Mouse (Mus musculus): ENCODE data around the gene Mark1. TPM values are rescaled to one million over a fixed set of nuclear protein-coding genes. Genes with fewer than 3 reads are reported as not detected.

The Mark1 gene
- polyA plus RNA-seq, 1 experiment from 2014 or later: 2.2 TPM

DNA sequence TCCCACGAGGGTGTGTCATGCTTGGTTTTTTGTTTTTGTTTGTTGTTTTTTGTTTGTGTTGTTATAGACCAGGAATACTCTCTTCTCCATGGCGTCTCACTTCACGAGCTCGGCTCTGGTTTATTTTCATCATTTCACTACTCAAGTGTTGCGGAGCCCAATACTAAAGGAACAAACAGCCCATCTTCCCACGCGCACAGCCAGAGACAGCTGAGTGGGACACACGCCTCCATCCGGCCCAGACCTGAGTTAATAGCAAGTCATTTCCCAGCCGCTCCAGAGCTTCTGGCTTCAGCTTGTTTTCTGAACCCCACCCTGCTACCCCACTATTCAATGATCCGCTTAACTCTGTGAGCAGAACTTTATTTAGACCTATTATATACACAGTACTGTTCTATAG, 48.3 kb downstream of the Mark1 start:
- Histone ChIP-seq H3K27me3 (ENCODE audit: control insufficient read depth, insufficient read depth, low read length) (no peaks in the 10 kb centered on the region), H3K27ac (ENCODE audit: low read depth, low read length) (no peak overlapping the region)
- no peak for ATAC-seq (replicated peaks; ENCODE audit: insufficient number of reproducible peaks, low FRiP score, low TSS enrichment)

DNA sequence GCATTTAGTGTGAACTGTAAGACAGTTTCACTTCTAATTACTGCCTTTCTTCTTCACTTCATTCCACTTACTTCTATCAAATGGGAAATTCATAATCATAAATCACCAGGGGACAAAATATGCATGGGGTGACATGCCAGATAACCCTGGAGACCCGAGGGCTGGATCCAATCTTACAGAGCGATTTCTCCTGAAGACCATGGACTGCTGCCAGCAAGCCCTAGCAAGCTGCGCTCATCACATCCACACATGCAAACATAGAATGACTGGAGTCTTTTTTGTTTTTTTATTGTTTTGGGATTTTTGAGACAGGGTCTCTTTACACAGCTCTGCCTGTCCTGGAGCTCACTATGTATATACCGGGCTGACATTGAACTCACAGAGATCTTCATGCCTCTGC, 61.3 kb downstream of the Mark1 start:
- H3K27me3 ChIP-seq (ENCODE audit: control insufficient read depth, insufficient read depth, low read length): no peaks in the 10 kb centered on the region
- H3K27ac ChIP-seq (ENCODE audit: low read depth, low read length): no peak overlapping the region
- H3K4me1 ChIP-seq (ENCODE audit: control insufficient read depth, insufficient read depth, low read length): peaks cover 3% of the 10 kb centered on the region; the same call in 1 of the 2 replicates
- no peaks in the 10 kb centered on the region for H3K9me3 ChIP-seq (replicated peaks; ENCODE audit: control insufficient read depth, low read length)
- no peak overlapping the region for H3K4me2 ChIP-seq
- no peak for ATAC-seq (replicated peaks; ENCODE audit: insufficient number of reproducible peaks, low FRiP score, low TSS enrichment)
- no peaks in the 10 kb centered on the region for H3K36me3 ChIP-seq (ENCODE audit: control insufficient read depth, insufficient read depth, low read length)
- WGBS (ENCODE audit: insufficient replicate concordance): 73% methylated on average over 4 of the region's 4 CpGs
- no peak overlapping the region for H3K4me3 ChIP-seq (ENCODE audit: low read depth, low read length)
- no peak overlapping the region for H3K9ac ChIP-seq (ENCODE audit: low read depth, low read length)

More for the DNA sequence above, 48.3 kb downstream of the Mark1 start:
- H3K9me3 ChIP-seq (replicated peaks; ENCODE audit: control insufficient read depth, low read length): no peaks in the 10 kb centered on the region
- no peak overlapping the region for H3K4me3 ChIP-seq (ENCODE audit: low read depth, low read length)
- 86% methylated on average over 11 of the region's 11 CpGs for WGBS (ENCODE audit: insufficient replicate concordance)
- no peak overlapping the region for H3K9ac ChIP-seq (ENCODE audit: low read depth, low read length)
- H3K4me2 ChIP-seq: no peak overlapping the region
- H3K4me1 ChIP-seq (ENCODE audit: control insufficient read depth, insufficient read depth, low read length): no peaks in the 10 kb centered on the region
- H3K36me3 ChIP-seq (ENCODE audit: control insufficient read depth, insufficient read depth, low read length): no peaks in the 10 kb centered on the region

DNA sequence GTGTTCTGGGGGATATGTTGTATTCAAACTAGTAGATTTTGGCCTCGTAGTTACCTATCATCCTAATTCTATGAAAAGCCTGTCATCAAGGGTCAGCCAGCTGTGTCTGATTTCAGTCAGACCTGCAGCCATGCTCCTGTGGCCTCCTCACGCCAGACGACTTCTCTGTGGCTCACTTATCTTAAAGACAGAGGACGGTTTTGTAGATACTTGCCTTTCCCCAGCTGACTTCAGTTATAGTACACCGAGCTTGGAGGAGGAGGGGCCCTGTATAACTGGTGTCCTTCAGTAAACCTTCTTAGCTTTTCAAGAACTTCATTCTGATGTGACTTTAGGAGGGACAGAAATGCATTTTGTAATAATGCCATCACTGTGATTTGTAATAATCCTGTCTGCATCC, 63.4 kb downstream of the Mark1 start:
- no peak overlapping the region for H3K9ac ChIP-seq (ENCODE audit: low read depth, low read length)
- H3K9me3 ChIP-seq (replicated peaks; ENCODE audit: control insufficient read depth, low read length): no peaks in the 10 kb centered on the region
- H3K27me3 ChIP-seq (ENCODE audit: control insufficient read depth, insufficient read depth, low read length): no peaks in the 10 kb centered on the region
- no peak overlapping the region for H3K4me3 ChIP-seq (ENCODE audit: low read depth, low read length)
- H3K4me1 ChIP-seq (ENCODE audit: control insufficient read depth, insufficient read depth, low read length): peaks cover 3% of the 10 kb centered on the region; the same call in 1 of the 2 replicates
- WGBS (ENCODE audit: insufficient replicate concordance): 18% methylated on average over 5 of the region's 5 CpGs
- ATAC-seq (replicated peaks; ENCODE audit: insufficient number of reproducible peaks, low FRiP score, low TSS enrichment): no peak
- H3K27ac ChIP-seq (ENCODE audit: low read depth, low read length): no peak overlapping the region
- H3K4me2 ChIP-seq: no peak overlapping the region
- H3K36me3 ChIP-seq (ENCODE audit: control insufficient read depth, insufficient read depth, low read length): no peaks in the 10 kb centered on the region

DNA sequence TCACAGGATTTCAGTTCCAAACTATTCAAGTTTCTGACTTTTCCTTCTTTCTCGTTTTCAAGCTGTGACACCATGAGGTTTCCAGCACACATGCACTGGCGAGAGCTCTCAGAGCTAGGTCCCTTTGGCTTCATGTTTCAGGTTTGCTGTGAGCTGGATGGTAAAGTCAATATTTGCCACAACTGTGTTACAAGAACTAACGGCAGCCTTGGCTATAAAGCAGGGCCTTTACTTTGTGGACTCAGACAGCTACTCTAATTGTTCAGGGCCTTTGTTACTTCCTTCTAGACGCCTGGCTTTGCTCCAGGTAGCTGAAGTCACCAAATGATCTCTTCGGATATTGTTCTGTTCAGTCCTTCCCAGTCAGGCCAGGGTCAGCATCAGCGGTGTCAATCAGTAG, 63.9 kb downstream of the Mark1 start:
- H3K9ac ChIP-seq (ENCODE audit: low read depth, low read length): no peak overlapping the region
- H3K27me3 ChIP-seq (ENCODE audit: control insufficient read depth, insufficient read depth, low read length): no peaks in the 10 kb centered on the region
- ATAC-seq (replicated peaks; ENCODE audit: insufficient number of reproducible peaks, low FRiP score, low TSS enrichment): no peak
- 61% methylated on average over 6 of the region's 6 CpGs for WGBS (ENCODE audit: insufficient replicate concordance)
- H3K4me3 ChIP-seq (ENCODE audit: low read depth, low read length): no peak overlapping the region
- H3K9me3 ChIP-seq (replicated peaks; ENCODE audit: control insufficient read depth, low read length): no peaks in the 10 kb centered on the region
- H3K36me3 ChIP-seq (ENCODE audit: control insufficient read depth, insufficient read depth, low read length): no peaks in the 10 kb centered on the region
- H3K4me2 ChIP-seq: no peak overlapping the region
- H3K27ac ChIP-seq (ENCODE audit: low read depth, low read length): no peak overlapping the region
- H3K4me1 ChIP-seq (ENCODE audit: control insufficient read depth, insufficient read depth, low read length): peaks cover 3% of the 10 kb centered on the region; the same call in 1 of the 2 replicates

DNA sequence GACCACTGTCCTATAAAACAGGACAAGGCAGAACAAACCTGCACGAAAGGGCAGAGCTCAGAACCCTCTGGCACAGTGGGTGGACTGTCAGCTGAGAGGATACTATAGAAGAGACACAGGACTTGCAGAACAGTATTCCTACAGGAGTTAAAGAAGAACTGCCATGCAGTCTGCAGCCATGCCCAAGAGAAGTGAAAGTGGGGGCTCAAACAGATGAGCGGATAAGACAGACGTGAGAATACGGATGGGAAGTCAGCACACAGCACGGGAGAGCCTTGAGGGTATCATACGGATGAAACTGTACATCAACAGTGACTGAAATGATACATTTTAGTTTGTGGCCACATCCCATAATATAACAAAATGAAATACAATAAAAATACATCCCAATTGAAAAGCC, 68.3 kb downstream of the Mark1 start:
- Histone ChIP-seq H3K4me2 (no peak overlapping the region), H3K4me1 (ENCODE audit: control insufficient read depth, insufficient read depth, low read length) (peaks cover under 1% of the 10 kb centered on the region; the same call in 1 of the 2 replicates), H3K27ac (ENCODE audit: low read depth, low read length) (no peak overlapping the region), H3K9ac (ENCODE audit: low read depth, low read length) (no peak overlapping the region), H3K36me3 (ENCODE audit: control insufficient read depth, insufficient read depth, low read length) (no peaks in the 10 kb centered on the region), H3K4me3 (ENCODE audit: low read depth, low read length) (no peak overlapping the region), H3K27me3 (ENCODE audit: control insufficient read depth, insufficient read depth, low read length) (no peaks in the 10 kb centered on the region), H3K9me3 (replicated peaks; ENCODE audit: control insufficient read depth, low read length) (no peaks in the 10 kb centered on the region)
- no peak for ATAC-seq (replicated peaks; ENCODE audit: insufficient number of reproducible peaks, low FRiP score, low TSS enrichment)
- 86% methylated on average over 6 of the region's 6 CpGs for WGBS (ENCODE audit: insufficient replicate concordance)

DNA sequence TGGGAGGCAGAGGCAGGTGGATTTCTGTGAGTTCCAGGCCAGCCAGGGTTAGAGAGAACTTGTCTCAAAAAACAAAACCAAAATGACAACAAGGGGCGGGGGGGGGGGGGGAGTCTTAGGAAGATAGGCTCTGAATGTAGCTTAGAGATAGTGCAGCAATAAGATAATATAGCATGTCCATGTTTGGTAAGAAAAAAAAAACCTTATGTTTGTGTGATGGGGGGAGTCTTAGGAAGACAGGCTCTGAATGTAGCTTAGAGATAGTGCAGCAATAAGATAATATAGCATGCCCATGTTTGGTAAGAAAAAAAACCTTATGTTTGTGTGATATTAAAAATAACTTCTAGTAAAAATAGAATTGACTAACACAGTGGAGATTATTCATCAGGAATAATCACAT, 71.0 kb downstream of the Mark1 start:
- no peak overlapping the region for H3K4me3 ChIP-seq (ENCODE audit: low read depth, low read length)
- H3K9ac ChIP-seq (ENCODE audit: low read depth, low read length): no peak overlapping the region
- no peaks in the 10 kb centered on the region for H3K36me3 ChIP-seq (ENCODE audit: control insufficient read depth, insufficient read depth, low read length)
- no peak overlapping the region for H3K4me2 ChIP-seq
- WGBS (ENCODE audit: insufficient replicate concordance): 61% methylated on average over 1 of the region's 1 CpGs
- ATAC-seq (replicated peaks; ENCODE audit: insufficient number of reproducible peaks, low FRiP score, low TSS enrichment): no peak
- no peaks in the 10 kb centered on the region for H3K4me1 ChIP-seq (ENCODE audit: control insufficient read depth, insufficient read depth, low read length)
- H3K27ac ChIP-seq (ENCODE audit: low read depth, low read length): no peak overlapping the region
- H3K9me3 ChIP-seq (replicated peaks; ENCODE audit: control insufficient read depth, low read length): no peaks in the 10 kb centered on the region
- no peaks in the 10 kb centered on the region for H3K27me3 ChIP-seq (ENCODE audit: control insufficient read depth, insufficient read depth, low read length)

DNA sequence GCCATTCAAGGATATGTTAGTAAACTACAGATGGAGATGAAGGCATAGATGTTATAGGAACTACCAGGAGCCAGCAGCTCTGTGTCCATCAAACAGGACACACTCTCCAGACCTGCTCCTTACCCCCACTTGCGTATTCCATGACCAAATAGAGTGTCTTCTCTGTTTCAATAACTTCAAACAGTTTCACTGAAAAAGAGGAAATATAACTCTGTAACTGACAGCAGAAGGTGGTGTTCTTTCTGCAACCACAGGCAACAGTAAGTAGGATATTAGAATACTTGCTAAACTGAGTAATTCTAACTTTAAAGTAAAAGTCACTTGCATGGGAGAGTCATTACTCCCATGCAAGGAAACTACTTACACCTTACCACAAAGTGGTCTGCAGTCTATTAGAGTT, 71.5 kb downstream of the Mark1 start:
- Histone ChIP-seq H3K9ac (ENCODE audit: low read depth, low read length) (no peak overlapping the region), H3K36me3 (ENCODE audit: control insufficient read depth, insufficient read depth, low read length) (no peaks in the 10 kb centered on the region), H3K4me3 (ENCODE audit: low read depth, low read length) (no peak overlapping the region), H3K27me3 (ENCODE audit: control insufficient read depth, insufficient read depth, low read length) (no peaks in the 10 kb centered on the region), H3K4me1 (ENCODE audit: control insufficient read depth, insufficient read depth, low read length) (no peaks in the 10 kb centered on the region), H3K27ac (ENCODE audit: low read depth, low read length) (no peak overlapping the region), H3K4me2 (no peak overlapping the region), H3K9me3 (replicated peaks; ENCODE audit: control insufficient read depth, low read length) (no peaks in the 10 kb centered on the region)
- ATAC-seq (replicated peaks; ENCODE audit: insufficient number of reproducible peaks, low FRiP score, low TSS enrichment): no peak
- 88% methylated on average over 1 of the region's 1 CpGs for WGBS (ENCODE audit: insufficient replicate concordance)

DNA sequence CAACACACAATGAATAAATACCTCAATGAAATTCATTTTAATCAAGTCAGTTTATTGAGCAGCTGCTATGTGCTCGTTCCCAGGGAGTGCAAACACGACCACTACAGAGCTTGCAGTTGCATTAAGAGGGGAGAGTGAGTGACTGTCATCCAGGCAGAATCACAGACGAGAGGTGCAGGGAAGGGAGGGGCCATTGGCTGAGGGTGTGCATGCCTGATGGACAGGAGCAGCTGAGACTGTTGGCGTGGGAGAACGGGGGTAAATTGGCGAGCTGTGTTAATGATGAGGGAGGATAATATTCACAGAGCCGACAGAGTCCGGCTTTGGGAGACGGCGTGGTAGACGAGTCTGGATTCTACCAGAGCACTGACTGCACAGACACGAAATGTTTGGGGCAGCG, 76.5 kb downstream of the Mark1 start:
- H3K9me3 ChIP-seq (replicated peaks; ENCODE audit: control insufficient read depth, low read length): no peaks in the 10 kb centered on the region
- H3K27ac ChIP-seq (ENCODE audit: low read depth, low read length): no peak overlapping the region
- WGBS (ENCODE audit: insufficient replicate concordance): 83% methylated on average over 13 of the region's 13 CpGs
- no peaks in the 10 kb centered on the region for H3K27me3 ChIP-seq (ENCODE audit: control insufficient read depth, insufficient read depth, low read length)
- no peak overlapping the region for H3K4me2 ChIP-seq
- no peak overlapping the region for H3K4me3 ChIP-seq (ENCODE audit: low read depth, low read length)
- 0 out of 2 replicates have a peak, but pooled peaks cover 5% of the 10 kb centered on the region for H3K36me3 ChIP-seq (ENCODE audit: control insufficient read depth, insufficient read depth, low read length)
- no peak overlapping the region for H3K9ac ChIP-seq (ENCODE audit: low read depth, low read length)
- no peak for ATAC-seq (replicated peaks; ENCODE audit: insufficient number of reproducible peaks, low FRiP score, low TSS enrichment)
- H3K4me1 ChIP-seq (ENCODE audit: control insufficient read depth, insufficient read depth, low read length): no peaks in the 10 kb centered on the region

DNA sequence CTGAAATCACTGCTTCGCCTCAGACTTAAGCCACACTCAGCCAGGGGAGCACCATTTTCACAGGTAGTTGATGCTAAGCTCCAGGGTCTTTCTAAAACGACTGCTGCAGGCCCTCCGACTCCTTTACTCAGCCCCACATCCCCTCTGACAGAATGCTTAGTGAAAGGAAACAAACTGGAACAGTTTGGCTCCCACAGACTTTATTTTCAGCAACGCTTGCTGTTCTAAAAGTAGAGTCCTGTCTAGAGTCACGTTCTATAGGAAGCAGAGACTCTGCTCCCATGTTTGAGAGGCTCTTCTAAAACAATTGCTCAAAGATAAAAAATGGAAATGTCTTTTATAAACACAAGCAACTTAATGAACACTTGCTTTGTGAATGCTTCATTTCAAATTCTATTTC, 79.3 kb downstream of the Mark1 start:
- H3K9ac ChIP-seq (ENCODE audit: low read depth, low read length): no peak overlapping the region
- H3K9me3 ChIP-seq (replicated peaks; ENCODE audit: control insufficient read depth, low read length): no peaks in the 10 kb centered on the region
- 0 out of 2 replicates have a peak, but pooled peaks cover 5% of the 10 kb centered on the region for H3K36me3 ChIP-seq (ENCODE audit: control insufficient read depth, insufficient read depth, low read length)
- no peak overlapping the region for H3K4me3 ChIP-seq (ENCODE audit: low read depth, low read length)
- H3K4me2 ChIP-seq: no peak overlapping the region
- no peaks in the 10 kb centered on the region for H3K4me1 ChIP-seq (ENCODE audit: control insufficient read depth, insufficient read depth, low read length)
- H3K27ac ChIP-seq (ENCODE audit: low read depth, low read length): no peak overlapping the region
- ATAC-seq (replicated peaks; ENCODE audit: insufficient number of reproducible peaks, low FRiP score, low TSS enrichment): no peak
- H3K27me3 ChIP-seq (ENCODE audit: control insufficient read depth, insufficient read depth, low read length): no peaks in the 10 kb centered on the region
- 68% methylated on average over 5 of the region's 5 CpGs for WGBS (ENCODE audit: insufficient replicate concordance)
